Mouse (Mus musculus) testis, adult 2 months (tissue): ENCODE results near the gene Timm44.

ENCODE experiments used
- CTCF ChIP-seq: fragments of 200-500 bp; IDR thresholded peaks from 2 replicates; pipeline ENCODE4 v1.5.1; 2012; ENCODE audit warnings: low read depth, mild to moderate bottlenecking, inconsistent platforms, low read length, moderate library complexity; ENCODE audit not compliant: control insufficient read depth, insufficient read depth, insufficient replicate concordance
- POLR2A ChIP-seq: fragments of 200-500 bp; IDR thresholded peaks from 2 replicates; pipeline ENCODE4 v1.6.1; 2012; ENCODE audit warnings: low read depth, mild to moderate bottlenecking, inconsistent platforms, low read length, moderate library complexity; ENCODE audit not compliant: control insufficient read depth

- no peak for TF ChIP-seq CTCF
- no peak for TF ChIP-seq POLR2A
Measured at GRCm38 (mm10) chr8:4292738-4293137, 17.0 kb upstream of the Timm44 start.
